Mouse (Mus musculus): ENCODE data around the gene Scn1b. TPM values are rescaled to one million over a fixed set of nuclear protein-coding genes. Genes with fewer than 3 reads are reported as not detected.

The Scn1b gene
- 10 to 100 TPM; 13.5 to 24.9 TPM for total RNA-seq (2021)
- long read RNA-seq, experiment 1, transcript Scn1b-201 (6 exons, 1,573 nt) = major isoform, 16 of 17 reads
- long read RNA-seq, experiment 1, partial matches to known transcripts = 0 of 17 reads
- long read RNA-seq, experiment 1, other reads (novel, unspliced or antisense) = 0 of 17 reads
- long read RNA-seq, experiment 2, transcript Scn1b-201 (6 exons, 1,573 nt) = major isoform, 33 of 37 reads
- long read RNA-seq, experiment 2, partial matches to known transcripts = 2 of 37 reads
- long read RNA-seq, experiment 2, other reads (novel, unspliced or antisense) = 0 of 37 reads

DNA sequence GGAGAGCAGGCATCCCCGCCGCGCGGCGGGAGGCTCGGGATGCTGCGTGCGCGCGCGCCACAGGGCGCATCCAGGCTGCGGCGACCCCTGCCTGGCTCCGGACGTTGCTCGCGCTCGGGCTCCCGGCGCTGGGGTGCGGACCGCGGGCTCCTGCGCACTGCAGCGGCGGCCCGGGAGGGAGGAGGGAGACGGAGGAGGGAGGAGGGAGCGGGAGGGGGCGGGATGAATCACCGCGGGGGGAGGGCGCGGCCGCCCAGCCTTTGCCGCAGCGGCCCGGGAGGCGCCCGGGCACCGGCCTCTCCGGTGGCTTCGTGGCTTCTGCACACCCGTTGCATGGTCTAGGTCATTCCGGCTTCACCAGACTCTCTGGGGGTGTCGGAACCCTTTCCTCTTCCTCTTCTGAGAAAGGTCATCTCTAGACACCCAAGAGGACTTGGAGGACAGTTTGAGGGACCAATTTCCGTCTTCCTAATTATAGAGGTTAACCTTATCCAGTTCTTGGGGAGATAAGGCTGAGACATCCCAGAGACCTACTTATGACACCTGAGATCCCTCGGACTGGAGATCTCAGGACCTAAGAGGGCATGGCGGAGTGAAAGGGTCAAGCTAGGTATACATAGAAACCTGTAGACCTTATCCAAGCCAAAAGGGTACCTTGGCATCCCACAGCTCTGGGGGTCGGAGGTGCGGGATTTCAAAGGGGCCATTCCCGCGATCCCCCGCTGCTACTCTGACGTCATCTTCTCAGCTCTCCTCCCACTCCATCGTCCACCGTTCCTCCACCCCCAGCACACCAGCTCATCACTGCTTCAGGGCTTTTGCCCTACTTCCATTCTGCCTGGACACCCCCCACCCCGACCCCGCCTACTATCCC is at the start of gene Scn1b:
Gene Scn1b, minus strand, starts transcription at position 153 of the 874 bp plus-strand sequence.
- peak; percentile 66 to 73 for DNase-seq (ENCODE audit: low spot score in 2 of 2)

DNA sequence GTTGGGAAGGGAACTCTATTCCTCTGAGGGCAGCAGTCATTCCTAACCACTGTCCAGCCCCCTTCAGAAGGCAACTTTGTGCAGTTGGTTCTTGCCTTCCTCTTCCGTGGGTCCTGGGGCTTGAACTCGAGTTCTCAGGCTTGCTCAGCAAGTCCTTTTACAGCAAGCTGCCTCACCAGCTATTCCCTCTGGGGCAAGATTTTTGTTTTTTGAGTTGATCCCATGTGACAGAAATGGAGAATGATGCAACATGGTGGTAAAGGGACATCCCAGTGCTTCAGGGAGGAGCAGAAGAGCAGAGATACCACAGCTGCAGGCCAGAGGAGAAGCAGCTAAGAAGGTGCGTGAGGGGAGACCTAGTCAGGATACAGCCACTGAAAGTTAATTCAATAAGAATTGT is 48.3 kb upstream of the Scn1b start:
- DNase-seq (ENCODE audit: low spot score in 2 of 2) = no peak

GRCm38 (mm10) chr7:31174466-31174865 is 47.7 kb upstream of the Scn1b start:
- no peak for DNase-seq (ENCODE audit: low spot score in 2 of 2)

GRCm38 (mm10) chr7:31172238-31172637 is 45.4 kb upstream of the Scn1b start:
- DNase-seq (ENCODE audit: low spot score in 2 of 2) = no peak

DNA sequence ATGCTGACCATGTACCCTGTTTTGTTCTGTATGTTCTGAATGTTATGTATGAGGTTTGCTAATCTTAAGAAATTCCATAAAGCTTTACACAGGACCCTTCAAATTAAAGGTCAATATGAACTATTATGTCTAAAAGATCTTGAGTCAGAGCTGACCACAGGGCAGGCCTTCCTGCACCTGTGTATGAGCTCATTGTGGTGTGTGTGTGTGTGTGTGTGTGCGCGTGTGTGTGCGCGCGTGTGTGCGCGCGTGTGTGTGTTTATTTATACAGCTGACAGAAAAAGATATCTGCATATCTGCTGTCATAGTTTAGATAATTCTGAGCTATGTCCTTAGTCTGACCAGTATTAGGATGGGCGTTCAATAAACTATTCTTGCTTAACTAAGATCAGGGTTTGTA is 43.7 kb upstream of the Scn1b start:
- no peak for DNase-seq (ENCODE audit: low spot score in 2 of 2)

DNA sequence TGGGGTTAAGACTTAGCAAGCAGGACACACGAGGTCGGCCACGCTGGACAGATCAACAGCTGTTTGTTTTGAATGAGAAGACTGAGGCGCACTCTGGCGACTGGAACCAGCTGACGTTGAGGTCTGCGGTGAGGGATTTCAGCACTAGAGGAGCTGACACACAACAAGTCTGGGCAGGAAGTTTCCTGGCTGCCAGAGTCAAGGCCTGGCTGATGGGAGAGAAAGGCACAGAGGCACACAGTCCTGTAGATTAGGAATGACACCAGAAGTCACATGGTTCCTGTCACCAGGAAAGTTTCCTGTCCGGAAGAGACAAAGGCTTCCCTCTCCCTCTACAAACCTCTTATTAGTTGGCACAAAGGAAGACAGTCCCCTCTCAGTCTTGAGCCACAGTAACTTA is 41.6 kb upstream of the Scn1b start:
- no peak for DNase-seq (ENCODE audit: low spot score in 2 of 2)

GRCm38 (mm10) chr7:31164748-31165147 is 37.9 kb upstream of the Scn1b start:
- DNase-seq (ENCODE audit: low spot score in 2 of 2) = no peak

DNA sequence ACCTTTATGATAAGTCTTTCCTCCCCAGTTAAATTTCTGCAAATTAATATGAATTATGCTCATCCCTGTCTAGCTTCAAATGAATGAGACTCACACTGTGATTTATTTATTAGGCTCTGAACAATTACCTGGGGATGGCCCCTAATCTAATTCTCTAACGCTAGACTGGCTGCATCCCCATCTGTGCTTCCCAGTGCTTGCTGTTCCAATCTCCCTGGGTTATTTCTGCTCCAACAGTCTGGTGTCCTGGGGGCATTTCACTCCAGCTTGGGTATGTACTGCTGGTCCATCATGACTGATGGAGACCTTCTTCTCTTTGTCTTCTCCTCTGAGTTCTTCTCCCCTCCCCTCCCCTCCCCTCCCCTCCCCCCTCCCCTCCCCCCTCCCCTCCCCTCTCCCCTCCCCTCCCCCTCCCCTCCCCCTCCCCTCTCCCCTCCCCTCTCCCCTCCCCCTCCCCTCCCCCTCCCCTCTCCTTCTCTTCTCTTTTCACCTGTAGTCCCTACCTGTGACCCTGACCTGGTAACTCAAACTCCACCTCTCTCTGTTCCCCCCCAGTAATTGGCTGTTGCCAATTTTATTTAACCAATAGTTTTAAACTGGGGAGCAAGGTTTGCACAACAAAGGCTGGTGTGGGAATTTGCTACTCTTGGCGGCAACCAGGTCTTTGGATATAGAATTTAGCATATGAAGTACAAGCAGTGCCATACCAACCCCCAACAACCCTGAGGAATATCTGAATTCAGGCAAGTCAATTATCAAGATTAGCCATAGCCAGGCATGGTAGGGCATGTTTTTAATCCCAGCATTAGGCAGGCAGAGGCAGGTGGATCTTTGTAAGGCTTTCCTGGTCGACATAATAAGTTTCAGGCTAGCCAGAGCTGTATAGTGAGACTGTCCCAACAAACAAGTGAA is 37.1 kb upstream of the Scn1b start:
- DNase-seq (ENCODE audit: low spot score in 2 of 2) = no peak

GRCm38 (mm10) chr7:31162324-31162723 is 35.5 kb upstream of the Scn1b start:
- no peak for DNase-seq (ENCODE audit: low spot score in 2 of 2)

GRCm38 (mm10) chr7:31161831-31162230 is 35.0 kb upstream of the Scn1b start:
- no peak for DNase-seq (ENCODE audit: low spot score in 2 of 2)

- no peak for DNase-seq (ENCODE audit: low spot score in 2 of 2)
Observed at GRCm38 (mm10) chr7:31161246-31161645, 34.4 kb upstream of the Scn1b start.

DNA sequence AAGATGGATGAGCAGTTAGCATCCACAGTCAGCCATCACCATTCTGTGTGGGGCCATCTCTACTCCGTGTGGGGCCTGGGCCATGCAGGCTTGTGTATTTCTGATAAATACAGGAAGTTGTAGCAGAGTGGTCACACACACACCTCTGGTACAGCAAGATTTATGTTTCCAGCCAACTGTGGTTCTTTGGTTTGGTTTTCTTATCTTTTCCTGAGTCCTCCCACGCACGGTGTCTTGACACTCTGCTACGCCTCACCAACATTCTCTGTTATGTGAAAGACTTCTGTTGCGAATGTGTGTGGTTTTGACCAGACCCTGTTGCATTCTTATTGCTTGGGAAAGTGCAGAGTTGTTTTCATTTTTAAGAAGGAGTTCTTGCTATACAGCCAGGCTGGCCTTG is 34.0 kb upstream of the Scn1b start:
- no peak for DNase-seq (ENCODE audit: low spot score in 2 of 2)

- no peak for DNase-seq (ENCODE audit: low spot score in 2 of 2)
Observed at GRCm38 (mm10) chr7:31156034-31156928, 29.5 kb upstream of the Scn1b start.

- no peak for DNase-seq (ENCODE audit: low spot score in 2 of 2)
Observed at GRCm38 (mm10) chr7:31155296-31156033, 28.7 kb upstream of the Scn1b start, which contains the start of gene Gramd1a. TSS of gene Gramd1a (minus strand) at chr7:31155896.

GRCm38 (mm10) chr7:31153536-31154320 is 26.9 kb upstream of the Scn1b start:
- no peak for DNase-seq (ENCODE audit: low spot score in 2 of 2)

GRCm38 (mm10) chr7:31151301-31152241 is 24.8 kb upstream of the Scn1b start:
- peak; percentile 50 to 60 for DNase-seq (ENCODE audit: low spot score in 2 of 2)

GRCm38 (mm10) chr7:31150566-31151300 is 23.9 kb upstream of the Scn1b start:
- peak; percentile 93 to 95 for DNase-seq (ENCODE audit: low spot score in 2 of 2)
